Mouse (Mus musculus) lung, postnatal 0 days (tissue): ENCODE data around the gene Adcy2. TPM values are rescaled to one million over a fixed set of nuclear protein-coding genes. Genes with fewer than 3 reads are reported as not detected.
A peak's percentile ranks its signal among the peaks of the same experiment; 100 is the strongest.

ENCODE experiments used
- ATAC-seq: fragments of 200-750 bp; cut with Nextera tagmentation; 2 replicates; pipeline ENCODE4 v1.8.0; 2017; ENCODE audit warnings: moderate library complexity
- DNase-seq: peaks from one replicate; pipeline ENCODE4 v3.0.0-alpha.2; 2016; ENCODE audit warnings: low spot score
- H3K27ac ChIP-seq: fragments of 300-500 bp; sonication (generic); 2 replicates; pipeline ENCODE4 v1.5.1; 2014; ENCODE audit warnings: antibody characterized with exemption, mild to moderate bottlenecking, low read length, mixed read lengths
- H3K27me3 ChIP-seq: fragments of 300-500 bp; sonication (generic); replicated peaks from 2 replicates; pipeline ENCODE4 v1.6.1; 2014; ENCODE audit warnings: low read length, mixed read lengths; ENCODE audit not compliant: insufficient read depth
- H3K36me3 ChIP-seq: fragments of 300-500 bp; sonication (generic); 2 replicates; pipeline ENCODE4 v1.6.1; 2014; ENCODE audit warnings: low read length, mixed read lengths; ENCODE audit not compliant: insufficient read depth
- H3K4me1 ChIP-seq: fragments of 300-500 bp; sonication (generic); 2 replicates; pipeline ENCODE4 v1.6.1; 2014; ENCODE audit warnings: antibody characterized with exemption, low read depth, low read length, mixed read lengths; ENCODE audit not compliant: insufficient read depth
- H3K4me2 ChIP-seq: fragments of 300-500 bp; sonication (generic); replicated peaks from 2 replicates; pipeline ENCODE4 v1.6.1; 2014; ENCODE audit warnings: low read depth, mild to moderate bottlenecking, low read length, moderate library complexity, mixed read lengths
- H3K4me3 ChIP-seq: fragments of 300-500 bp; sonication (generic); 2 replicates; pipeline ENCODE4 v1.5.1; 2014; ENCODE audit warnings: low read depth, low read length
- H3K9ac ChIP-seq: fragments of 300-500 bp; sonication (generic); replicated peaks from 2 replicates; pipeline ENCODE4 v1.6.1; 2014; ENCODE audit warnings: low read depth, mild to moderate bottlenecking
- H3K9me3 ChIP-seq: fragments of 300-500 bp; sonication (generic); 2 replicates; pipeline ENCODE4 v1.6.1; 2016; ENCODE audit warnings: low read length, mixed read lengths
- CTCF ChIP-seq: IDR thresholded peaks from 2 replicates; pipeline ENCODE4 v1.5.1; 2016; ENCODE audit warnings: antibody characterized with exemption, mild to moderate bottlenecking
- EP300 ChIP-seq: IDR thresholded peaks from 2 replicates; pipeline ENCODE4 v1.6.1; 2016; ENCODE audit warnings: antibody characterized with exemption, mild to moderate bottlenecking, control low read depth
- WGBS: fragments of 180-500 bp; shearing (Covaris S2); extraction: QIAGEN DNeasy Blood & Tissue Kit; methylation state at CpG from one replicate; pipeline ENCODE4 v1.1.7; 2014; 5-methylcytosine and 5-hydroxymethylcytosine counted together
- polyA plus RNA-seq: library from polyadenylated mRNA; unstranded; fragments of >200 nt; fragmentation: Nextera tagmentation; extraction: Ambion mirVana; gene quantifications from 2 replicates; pipeline ENCODE4 v1.2.1, GENCODE M21; 2015

Gene Adcy2
- polyA plus RNA-seq, 1 experiment from 2014 or later: 12.5 TPM

- 34% methylated on average over 2 of the region's 2 CpGs for WGBS
- Histone ChIP-seq H3K27me3 (no peaks in the 10 kb centered on the region), H3K36me3 (no peaks in the 10 kb centered on the region), H3K9ac (no peak overlapping the region), H3K27ac (no peak overlapping the region), H3K4me1 (no peaks in the 10 kb centered on the region), H3K9me3 (no peaks in the 10 kb centered on the region), H3K4me3 (no peak overlapping the region), H3K4me2 (no peak overlapping the region)
- TF ChIP-seq EP300: no peak
- TF ChIP-seq CTCF: no peak
- no peak for DNase-seq
- no peak for ATAC-seq
Measured at GRCm38 (mm10) chr13:68839517-68839916, 159.8 kb downstream of the Adcy2 start.

- Histone ChIP-seq H3K4me2 (no peak overlapping the region), H3K36me3 (no peaks in the 10 kb centered on the region), H3K27me3 (no peaks in the 10 kb centered on the region), H3K4me3 (no peak overlapping the region), H3K27ac (no peak overlapping the region), H3K4me1 (no peaks in the 10 kb centered on the region), H3K9me3 (no peaks in the 10 kb centered on the region), H3K9ac (no peak overlapping the region)
- ATAC-seq: no peak
- TF ChIP-seq EP300: no peak
- TF ChIP-seq CTCF: peak; percentile 5; the same call in 1 of the 2 replicates
- DNase-seq: no peak
Measured at GRCm38 (mm10) chr13:68836183-68836582, 163.2 kb downstream of the Adcy2 start.

- Histone ChIP-seq H3K27me3 (no peaks in the 10 kb centered on the region), H3K9ac (no peak overlapping the region), H3K4me3 (no peak overlapping the region), H3K9me3 (no peaks in the 10 kb centered on the region), H3K4me1 (no peaks in the 10 kb centered on the region), H3K4me2 (no peak overlapping the region), H3K27ac (no peak overlapping the region), H3K36me3 (no peaks in the 10 kb centered on the region)
- ATAC-seq (no peak), DNase-seq (peak; percentile 61)
- TF ChIP-seq CTCF: no peak
- no peak for TF ChIP-seq EP300
- 51% methylated on average over 8 of the region's 8 CpGs for WGBS
Measured at GRCm38 (mm10) chr13:68835424-68836045, 163.8 kb downstream of the Adcy2 start.

GRCm38 (mm10) chr13:68832141-68832540, 167.2 kb downstream of the Adcy2 start:
- no peaks in the 10 kb centered on the region for H3K27me3 ChIP-seq
- no peak for DNase-seq
- H3K27ac ChIP-seq: no peak overlapping the region
- no peak overlapping the region for H3K4me3 ChIP-seq
- H3K4me1 ChIP-seq: no peaks in the 10 kb centered on the region
- no peaks in the 10 kb centered on the region for H3K9me3 ChIP-seq
- ATAC-seq: no peak
- H3K4me2 ChIP-seq: no peak overlapping the region
- no peaks in the 10 kb centered on the region for H3K36me3 ChIP-seq
- 70% methylated on average over 5 of the region's 5 CpGs for WGBS
- no peak overlapping the region for H3K9ac ChIP-seq
- TF ChIP-seq EP300 (no peak), CTCF (no peak)

GRCm38 (mm10) chr13:68830030-68830759, 169.1 kb downstream of the Adcy2 start:
- Histone ChIP-seq H3K4me1 (no peaks in the 10 kb centered on the region), H3K27ac (no peak overlapping the region), H3K4me3 (no peak overlapping the region), H3K9me3 (no peaks in the 10 kb centered on the region), H3K9ac (no peak overlapping the region), H3K27me3 (no peaks in the 10 kb centered on the region), H3K4me2 (no peak overlapping the region), H3K36me3 (no peaks in the 10 kb centered on the region)
- 70% methylated on average over 6 of the region's 6 CpGs for WGBS
- TF ChIP-seq EP300: no peak
- ATAC-seq: no peak
- DNase-seq: no peak

- WGBS: 83% methylated on average over 4 of the region's 4 CpGs
- no peak for TF ChIP-seq CTCF
- TF ChIP-seq EP300: no peak
- no peaks in the 10 kb centered on the region for H3K9me3 ChIP-seq
- H3K9ac ChIP-seq: no peak overlapping the region
- no peaks in the 10 kb centered on the region for H3K4me1 ChIP-seq
- ATAC-seq: no peak
- H3K4me2 ChIP-seq: no peak overlapping the region
- no peak overlapping the region for H3K27ac ChIP-seq
- H3K27me3 ChIP-seq: no peaks in the 10 kb centered on the region
- no peak overlapping the region for H3K4me3 ChIP-seq
- no peak for DNase-seq
- H3K36me3 ChIP-seq: no peaks in the 10 kb centered on the region
Measured at GRCm38 (mm10) chr13:68828441-68828840, 170.9 kb downstream of the Adcy2 start.
